Mouse (Mus musculus): ENCODE data around the gene Gm20820.
"Not testable (repeated sequence)": the region's sequence is repeated elsewhere in the genome, so short reads cannot be mapped to it uniquely, and the experiment has no call there.

The Gm20820 gene

GRCm38 (mm10) chrY:86061472-86061871, at the start of gene Gm20820:
Gene Gm20820 (plus strand): TSS chrY:86061772.
- not testable (repeated sequence) for DNase-seq (ENCODE audit: low spot score)

All from ovary, adult 18-20 months (tissue).